11 mouse cellular contexts compared by ENCODE assay signal in genomic region chr7:145293859-145294258, GRCm38 (mm10). TPM values are rescaled to one million over a fixed set of nuclear protein-coding genes. Genes with fewer than 3 reads are reported as not detected.
DNase-seq lines count a peak whose midpoint lies in the region; ATAC-seq and TF ChIP-seq lines count a peak whose summit lies in the region.
"Had no signal": no experiment of that assay in that cellular context is flagged by ENCODE, and none has a peak within 500 bp of the region (broad histone marks: within the 10 kb centered on the region; RNA-seq: fewer than 3 reads in every experiment).

No protein-coding gene starts in this region.

- TF ChIP-seq EP300 in liver, postnatal 0 days (IDR thresholded peaks at IDR 0.05; ENCODE audit: low read depth), result no peak
- no peak for TF ChIP-seq EP300 in stomach, postnatal 0 days (optimal IDR thresholded peaks at IDR 0.05)

- no peak overlapping the region for H3K4me2 ChIP-seq in liver, postnatal 0 days (ENCODE audit: low read depth, low read length)
- no peak overlapping the region for H3K4me2 ChIP-seq in liver, embryonic 12.5 days
- H3K4me2 ChIP-seq in stomach, postnatal 0 days (replicated peaks; ENCODE audit: low read depth), result no peak overlapping the region
- H3K4me2 ChIP-seq: embryonic facial prominence, embryonic 13.5 days; midbrain, embryonic 13.5 days had no signal

- ATAC-seq in liver, postnatal 0 days, result no peak
- ATAC-seq in liver, embryonic 12.5 days, result no peak
- no peak for ATAC-seq in stomach, postnatal 0 days (ENCODE audit: low FRiP score, low TSS enrichment)
- ATAC-seq: midbrain, embryonic 13.5 days had no signal

- H3K9me3 ChIP-seq in liver, postnatal 0 days (ENCODE audit: low read length), result no peaks in the 10 kb centered on the region
- H3K9me3 ChIP-seq in liver, embryonic 12.5 days (replicated peaks), result no peaks in the 10 kb centered on the region
- H3K9me3 ChIP-seq in stomach, postnatal 0 days (ENCODE audit: control insufficient read depth, low read length), result no peaks in the 10 kb centered on the region
- no peaks in the 10 kb centered on the region for H3K9me3 ChIP-seq in midbrain, embryonic 10.5 days (replicated peaks)
- H3K9me3 ChIP-seq in limb, embryonic 10.5 days (replicated peaks), result no peaks in the 10 kb centered on the region
- H3K9me3 ChIP-seq: embryonic facial prominence, embryonic 13.5 days; midbrain, embryonic 13.5 days had no signal

- peak; percentile 54 for TF ChIP-seq CTCF in liver, postnatal 0 days (IDR thresholded peaks at IDR 0.05; ENCODE audit: low read depth)
- peak; percentile 55 for TF ChIP-seq CTCF in stomach, postnatal 0 days (IDR thresholded peaks at IDR 0.05; ENCODE audit: low read depth)

- no peaks in the 10 kb centered on the region for H3K36me3 ChIP-seq in liver, postnatal 0 days (replicated peaks; ENCODE audit: insufficient read depth, low read length)
- H3K36me3 ChIP-seq in liver, embryonic 12.5 days, result no peaks in the 10 kb centered on the region
- H3K36me3 ChIP-seq in stomach, postnatal 0 days (ENCODE audit: control insufficient read depth, insufficient read depth, low read length), result no peaks in the 10 kb centered on the region
- no peaks in the 10 kb centered on the region for H3K36me3 ChIP-seq in midbrain, embryonic 10.5 days
- no peaks in the 10 kb centered on the region for H3K36me3 ChIP-seq in limb, embryonic 10.5 days
- H3K36me3 ChIP-seq: embryonic facial prominence, embryonic 13.5 days; midbrain, embryonic 13.5 days had no signal

- H3K27ac ChIP-seq in liver, postnatal 0 days (ENCODE audit: low read depth), result no peak overlapping the region
- H3K27ac ChIP-seq in liver, embryonic 12.5 days, result no peak overlapping the region
- H3K27ac ChIP-seq in stomach, postnatal 0 days (replicated peaks), result no peak overlapping the region
- H3K27ac ChIP-seq in midbrain, embryonic 10.5 days (replicated peaks), result no peak overlapping the region
- H3K27ac ChIP-seq in limb, embryonic 10.5 days, result no peak overlapping the region
- H3K27ac ChIP-seq: embryonic facial prominence, embryonic 13.5 days; midbrain, embryonic 13.5 days had no signal

- no peak overlapping the region for H3K4me3 ChIP-seq in liver, postnatal 0 days (ENCODE audit: low read depth, low read length)
- H3K4me3 ChIP-seq in liver, embryonic 12.5 days, result no peak overlapping the region
- no peak overlapping the region for H3K4me3 ChIP-seq in stomach, postnatal 0 days (ENCODE audit: low read depth, low read length)
- H3K4me3 ChIP-seq in midbrain, embryonic 10.5 days, result no peak overlapping the region
- no peak overlapping the region for H3K4me3 ChIP-seq in limb, embryonic 10.5 days
- H3K4me3 ChIP-seq: embryonic facial prominence, embryonic 13.5 days; midbrain, embryonic 13.5 days had no signal

- peak; percentile 58 for DNase-seq in cerebellum, adult 11-12 months
- DNase-seq in cerebellum, adult 8-10 months, result no peak
- no peak for DNase-seq in liver, postnatal 0 days
- peak; percentile 35 for DNase-seq in c-Kit-positive CD71-negative TER-119-negative erythroid progenitor cells, embryonic 14.5 days (ENCODE audit: low read depth)
- DNase-seq in stomach, postnatal 0 days (ENCODE audit: low spot score), result no peak
- DNase-seq in midbrain, embryonic 10.5 days (ENCODE audit: low spot score), result no peak
- no peak for DNase-seq in limb, embryonic 10.5 days (ENCODE audit: low spot score)

- 34% methylated on average over 6 of the region's 6 CpGs for WGBS in liver, postnatal 0 days (ENCODE audit: insufficient replicate concordance)
- 28% methylated on average over 6 of the region's 6 CpGs for WGBS in liver, embryonic 12.5 days (ENCODE audit: insufficient replicate concordance)
- WGBS in stomach, postnatal 0 days, result 42% methylated on average over 6 of the region's 6 CpGs
- WGBS in midbrain, embryonic 10.5 days, result 35% methylated on average over 6 of the region's 6 CpGs
- 41% methylated on average over 6 of the region's 6 CpGs for WGBS in limb, embryonic 10.5 days

- H3K4me1 ChIP-seq in liver, postnatal 0 days (ENCODE audit: insufficient read depth), result no peaks in the 10 kb centered on the region
- H3K4me1 ChIP-seq in liver, embryonic 12.5 days, result no peaks in the 10 kb centered on the region
- H3K4me1 ChIP-seq in stomach, postnatal 0 days (replicated peaks; ENCODE audit: control insufficient read depth, insufficient read depth), result no peaks in the 10 kb centered on the region
- H3K4me1 ChIP-seq in midbrain, embryonic 10.5 days, result peaks cover 6% of the 10 kb centered on the region
- H3K4me1 ChIP-seq in limb, embryonic 10.5 days, result peaks cover 5% of the 10 kb centered on the region; the same call in 1 of the 2 replicates
- H3K4me1 ChIP-seq: midbrain, embryonic 13.5 days had no signal

- no peaks in the 10 kb centered on the region for H3K27me3 ChIP-seq in liver, postnatal 0 days (ENCODE audit: insufficient read depth, low read length)
- H3K27me3 ChIP-seq in liver, embryonic 12.5 days (replicated peaks), result 0 out of 2 replicates have a peak, but pooled peaks cover 16% of the 10 kb centered on the region
- no peaks in the 10 kb centered on the region for H3K27me3 ChIP-seq in stomach, postnatal 0 days (ENCODE audit: control insufficient read depth, insufficient read depth, low read length)
- no peaks in the 10 kb centered on the region for H3K27me3 ChIP-seq in midbrain, embryonic 10.5 days (ENCODE audit: low read depth, poor library complexity, severe bottlenecking)
- no peaks in the 10 kb centered on the region for H3K27me3 ChIP-seq in limb, embryonic 10.5 days (ENCODE audit: low read depth, poor library complexity, severe bottlenecking)
- H3K27me3 ChIP-seq: embryonic facial prominence, embryonic 13.5 days; midbrain, embryonic 13.5 days had no signal

- H3K9ac ChIP-seq in liver, postnatal 0 days (replicated peaks), result no peak overlapping the region
- no peak overlapping the region for H3K9ac ChIP-seq in liver, embryonic 12.5 days
- no peak overlapping the region for H3K9ac ChIP-seq in stomach, postnatal 0 days (ENCODE audit: low read length)
- H3K9ac ChIP-seq: embryonic facial prominence, embryonic 13.5 days; midbrain, embryonic 13.5 days had no signal

RNA-seq across cellular contexts. Expression of gene Mrgprf, which starts 6.8 kb away (rescaled TPM):
- 0.16 and 0.24 TPM in 2 replicates for polyA plus RNA-seq in liver, postnatal 0 days (2015; fragmentation: Nextera tagmentation; extraction: Ambion mirVana)
- polyA plus RNA-seq in liver, embryonic 12.5 days (2016; fragmentation: Nextera tagmentation; extraction: Ambion mirVana), result not detected in 2 replicates
- polyA plus RNA-seq in stomach, postnatal 0 days (2015; fragmentation: Nextera tagmentation; extraction: Ambion mirVana), result 9.3 and 9.8 TPM in 2 replicates
- polyA plus RNA-seq in midbrain, embryonic 10.5 days (2016; fragmentation: Nextera tagmentation; extraction: Ambion mirVana), result 0.37 and 0.63 TPM in 2 replicates
- polyA plus RNA-seq in limb, embryonic 10.5 days (2016; fragmentation: Nextera tagmentation; extraction: Ambion mirVana), result 0.09 TPM in 1 of 2 replicates, not detected in the other

RNA-seq across cellular contexts. Expression of gene Tpcn2, which starts 10.0 kb away (rescaled TPM):
- 2.2 and 2.3 TPM in 2 replicates for polyA plus RNA-seq in liver, postnatal 0 days (2015; fragmentation: Nextera tagmentation; extraction: Ambion mirVana)
- 2.9 and 3.1 TPM in 2 replicates for polyA plus RNA-seq in liver, embryonic 12.5 days (2016; fragmentation: Nextera tagmentation; extraction: Ambion mirVana)
- polyA plus RNA-seq in stomach, postnatal 0 days (2015; fragmentation: Nextera tagmentation; extraction: Ambion mirVana), result 5.3 and 5.8 TPM in 2 replicates
- 5.4 and 6.8 TPM in 2 replicates for polyA plus RNA-seq in midbrain, embryonic 10.5 days (2016; fragmentation: Nextera tagmentation; extraction: Ambion mirVana)
- 7.2 TPM in 2 replicates for polyA plus RNA-seq in limb, embryonic 10.5 days (2016; fragmentation: Nextera tagmentation; extraction: Ambion mirVana)

RNA-seq across cellular contexts. Expression of gene Mrgprd, which starts 20.8 kb away (rescaled TPM):
- polyA plus RNA-seq in liver, postnatal 0 days (2015; fragmentation: Nextera tagmentation; extraction: Ambion mirVana), result not detected in 2 replicates
- polyA plus RNA-seq in liver, embryonic 12.5 days (2016; fragmentation: Nextera tagmentation; extraction: Ambion mirVana), result not detected in 2 replicates
- not detected in 2 replicates for polyA plus RNA-seq in stomach, postnatal 0 days (2015; fragmentation: Nextera tagmentation; extraction: Ambion mirVana)
- not detected in 2 replicates for polyA plus RNA-seq in midbrain, embryonic 10.5 days (2016; fragmentation: Nextera tagmentation; extraction: Ambion mirVana)
- polyA plus RNA-seq in limb, embryonic 10.5 days (2016; fragmentation: Nextera tagmentation; extraction: Ambion mirVana), result not detected in 2 replicates
- polyA plus RNA-seq: embryonic facial prominence, embryonic 13.5 days; limb, embryonic 11.5 days; midbrain, embryonic 13.5 days had no signal

Comparison
In these comparisons a context has a peak if more than half of its experiments do, and no peak if none do; other contexts are left out.
1. DNase-seq: peak in cerebellum, adult 11-12 months (single experiment) and c-Kit-positive CD71-negative TER-119-negative erythroid progenitor cells, embryonic 14.5 days (single experiment); none in cerebellum, adult 8-10 months (single experiment), liver, postnatal 0 days (single experiment), stomach, postnatal 0 days (single experiment), midbrain, embryonic 10.5 days (single experiment) and limb, embryonic 10.5 days (single experiment).